Mouse (Mus musculus) right cerebral cortex, postnatal 36 days (tissue): ENCODE data around the gene Ndufb5.
"Not testable (repeated sequence)": the region's sequence is repeated elsewhere in the genome, so short reads cannot be mapped to it uniquely, and the experiment has no call there.

Experiments used
- DNase-seq, 2 experiments: peaks; one replicate each; pipeline ENCODE4 v3.0.0; 2022; ENCODE audit warnings: low spot score in 2 of 2, mixed read lengths in 1 of 2

Gene Ndufb5

GRCm38 (mm10) chr3:32725951-32726350 lies 10.8 kb upstream of the Ndufb5 start:
- no peak for DNase-seq

- no peak for DNase-seq
Observed at GRCm38 (mm10) chr3:32727861-32728260, 8.9 kb upstream of the Ndufb5 start.

GRCm38 (mm10) chr3:32737172-32737655 lies 424 bp downstream of the Ndufb5 start, which contains the start of gene Mrpl47:
Mrpl47 (minus strand) TSS chr3:32737605.
- DNase-seq = no peak

GRCm38 (mm10) chr3:32738549-32738948 lies 1.8 kb downstream of the Ndufb5 start:
- no peak for DNase-seq

- DNase-seq = no peak
Observed at GRCm38 (mm10) chr3:32742276-32742780, 5.5 kb downstream of the Ndufb5 start.

- no peak for DNase-seq
Observed at GRCm38 (mm10) chr3:32745001-32745400, 8.2 kb downstream of the Ndufb5 start.

GRCm38 (mm10) chr3:32745426-32745825 lies 8.6 kb downstream of the Ndufb5 start:
- not testable (repeated sequence) for DNase-seq

- DNase-seq = no peak
Observed at GRCm38 (mm10) chr3:32748384-32748783, 11.6 kb downstream of the Ndufb5 start.

- no peak for DNase-seq
Observed at GRCm38 (mm10) chr3:32749820-32750579, 13.2 kb downstream of the Ndufb5 start.

GRCm38 (mm10) chr3:32754384-32754915 lies 17.7 kb downstream of the Ndufb5 start:
- DNase-seq = no peak

- no peak for DNase-seq
Observed at GRCm38 (mm10) chr3:32759212-32759611, 22.4 kb downstream of the Ndufb5 start.

GRCm38 (mm10) chr3:32762962-32763361 lies 26.2 kb downstream of the Ndufb5 start:
- DNase-seq = no peak

GRCm38 (mm10) chr3:32763902-32764301 lies 27.1 kb downstream of the Ndufb5 start:
- no peak for DNase-seq

- no peak for DNase-seq
Observed at GRCm38 (mm10) chr3:32770781-32771180, 34.0 kb downstream of the Ndufb5 start.
